Mouse (Mus musculus) MN1 (cell line): ENCODE results near the gene Misp.

Source experiments
- DNase-seq: peaks from one replicate; pipeline ENCODE4 v3.0.0-alpha.2; 2016; ENCODE audit warnings: low spot score

The Misp gene

GRCm38 (mm10) chr10:79820782-79821181 lies at the start of gene Misp:
TSS of gene Misp (plus strand) at chr10:79820989.
- DNase-seq, result no peak

GRCm38 (mm10) chr10:79772320-79772719 lies 48.5 kb upstream of the Misp start:
- no peak for DNase-seq

GRCm38 (mm10) chr10:79773208-79773607 lies 47.6 kb upstream of the Misp start:
- DNase-seq, result no peak

GRCm38 (mm10) chr10:79774486-79775279 lies 46.1 kb upstream of the Misp start:
- no peak for DNase-seq

GRCm38 (mm10) chr10:79777103-79777531 lies 43.7 kb upstream of the Misp start, which contains the start of gene Fstl3:
TSS of gene Fstl3 (plus strand) at chr10:79777272.
- DNase-seq, result no peak

GRCm38 (mm10) chr10:79778006-79778405 lies 42.8 kb upstream of the Misp start:
- peak; percentile 93 for DNase-seq

GRCm38 (mm10) chr10:79779193-79779592 lies 41.6 kb upstream of the Misp start:
- DNase-seq, result no peak

GRCm38 (mm10) chr10:79779784-79780663 lies 40.8 kb upstream of the Misp start:
- peak; percentile 69 for DNase-seq

- no peak for DNase-seq
Observed at GRCm38 (mm10) chr10:79780664-79781015, 40.1 kb upstream of the Misp start.

- DNase-seq, result no peak
Observed at GRCm38 (mm10) chr10:79781139-79781538, 39.6 kb upstream of the Misp start.

GRCm38 (mm10) chr10:79781956-79782355 lies 38.8 kb upstream of the Misp start:
- DNase-seq, result no peak

- DNase-seq, result no peak
Observed at GRCm38 (mm10) chr10:79783050-79783449, 37.7 kb upstream of the Misp start.

GRCm38 (mm10) chr10:79783920-79784800 lies 36.6 kb upstream of the Misp start:
- peak; percentile 67 for DNase-seq

GRCm38 (mm10) chr10:79788386-79789158 lies 32.2 kb upstream of the Misp start:
- peak; percentile 84 for DNase-seq

GRCm38 (mm10) chr10:79789581-79789980 lies 31.2 kb upstream of the Misp start:
- DNase-seq, result no peak

- no peak for DNase-seq
Observed at GRCm38 (mm10) chr10:79790861-79791260, 29.9 kb upstream of the Misp start, which contains the start of gene Prss57. TSS of gene Prss57 (minus strand) at chr10:79790961.

- no peak for DNase-seq
Observed at GRCm38 (mm10) chr10:79792339-79793040, 28.3 kb upstream of the Misp start.

GRCm38 (mm10) chr10:79793051-79793737 lies 27.6 kb upstream of the Misp start, which contains the start of gene Palm:
TSS of gene Palm (plus strand) at chr10:79793572.
- peak; percentile 86 for DNase-seq

GRCm38 (mm10) chr10:79793738-79794490 lies 26.9 kb upstream of the Misp start:
- DNase-seq, result peak; percentile 62
